Mouse (Mus musculus) heart, embryonic 10.5 days (tissue): ENCODE measurements around the gene Mbd3. TPM values are rescaled to one million over a fixed set of nuclear protein-coding genes. Genes with fewer than 3 reads are reported as not detected.
"Not testable (repeated sequence)": the region's sequence is repeated elsewhere in the genome, so short reads cannot be mapped to it uniquely, and the experiment has no call there.

ENCODE experiments used
- DNase-seq: peaks from one replicate; pipeline ENCODE4 v3.0.0-alpha.2; 2017; ENCODE audit warnings: low spot score
- H3K27ac ChIP-seq: fragments of 300-500 bp; sonication (generic); 2 replicates; pipeline ENCODE4 v1.5.1; 2016; ENCODE audit warnings: mild to moderate bottlenecking
- H3K27me3 ChIP-seq: fragments of 300-500 bp; sonication (generic); 2 replicates; pipeline ENCODE4 v1.6.1; 2016; ENCODE audit warnings: mild to moderate bottlenecking; ENCODE audit not compliant: poor library complexity, insufficient read depth, severe bottlenecking
- H3K36me3 ChIP-seq: fragments of 300-500 bp; sonication (generic); 2 replicates; pipeline ENCODE4 v1.6.1; 2016; ENCODE audit warnings: mild to moderate bottlenecking, moderate library complexity
- H3K4me1 ChIP-seq: fragments of 300-500 bp; sonication (generic); 2 replicates; pipeline ENCODE4 v1.6.1; 2016; ENCODE audit warnings: mild to moderate bottlenecking
- H3K4me3 ChIP-seq: fragments of 300-500 bp; sonication (generic); 2 replicates; pipeline ENCODE4 v1.5.1; 2016; ENCODE audit warnings: mild to moderate bottlenecking, moderate library complexity
- H3K9me3 ChIP-seq: fragments of 300-500 bp; sonication (generic); 2 replicates; pipeline ENCODE4 v1.6.1; 2016; ENCODE audit warnings: mild to moderate bottlenecking, moderate library complexity
- WGBS: fragments of 180-500 bp; shearing (Covaris S2); methylation state at CpG from one replicate; pipeline ENCODE4 v1.1.7; 2016; 5-methylcytosine and 5-hydroxymethylcytosine counted together
- microRNA-seq: library from miRNA; unstranded; fragments of <30 nt; microRNA quantifications from one replicate; pipeline ENCODE4, GENCODE M21; 2017
- polyA plus RNA-seq: library from polyadenylated mRNA; unstranded; fragments of >200 nt; fragmentation: Nextera tagmentation; extraction: Ambion mirVana; gene quantifications from 2 replicates; pipeline ENCODE4 v1.2.1, GENCODE M21; 2016

The Mbd3 gene
- polyA plus RNA-seq, 1 experiment from 2014 or later, result 315 TPM

DNA sequence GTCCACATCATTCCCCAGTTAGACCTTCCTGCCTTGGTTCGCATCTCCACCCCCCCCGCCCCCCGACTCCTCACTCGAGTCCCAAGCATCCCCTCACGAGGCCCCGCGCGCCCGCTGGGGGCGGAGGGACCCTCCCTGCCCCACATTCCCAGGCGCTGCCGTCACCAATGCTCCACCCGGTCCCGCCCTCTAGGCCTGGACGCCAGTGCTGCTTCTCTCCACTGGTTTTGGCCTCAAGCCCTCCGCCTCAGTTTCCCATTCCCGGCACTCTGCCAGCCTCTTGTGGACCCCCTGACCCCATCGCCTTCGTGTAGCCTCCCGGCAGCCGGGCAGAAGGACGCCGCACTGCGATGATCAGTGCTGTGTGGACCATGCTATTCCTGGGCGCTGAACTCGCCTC, 50.4 kb downstream of the Mbd3 start:
- Histone ChIP-seq H3K36me3 (no peaks in the 10 kb centered on the region), H3K27ac (peak overlapping the region; percentile 17), H3K4me1 (peaks cover 49% of the 10 kb centered on the region), H3K4me3 (peak overlapping the region; percentile 55), H3K9me3 (no peaks in the 10 kb centered on the region), H3K27me3 (peaks cover 100% of the 10 kb centered on the region)
- no peak for DNase-seq
- WGBS, result 15% methylated on average over 26 of the region's 26 CpGs

DNA sequence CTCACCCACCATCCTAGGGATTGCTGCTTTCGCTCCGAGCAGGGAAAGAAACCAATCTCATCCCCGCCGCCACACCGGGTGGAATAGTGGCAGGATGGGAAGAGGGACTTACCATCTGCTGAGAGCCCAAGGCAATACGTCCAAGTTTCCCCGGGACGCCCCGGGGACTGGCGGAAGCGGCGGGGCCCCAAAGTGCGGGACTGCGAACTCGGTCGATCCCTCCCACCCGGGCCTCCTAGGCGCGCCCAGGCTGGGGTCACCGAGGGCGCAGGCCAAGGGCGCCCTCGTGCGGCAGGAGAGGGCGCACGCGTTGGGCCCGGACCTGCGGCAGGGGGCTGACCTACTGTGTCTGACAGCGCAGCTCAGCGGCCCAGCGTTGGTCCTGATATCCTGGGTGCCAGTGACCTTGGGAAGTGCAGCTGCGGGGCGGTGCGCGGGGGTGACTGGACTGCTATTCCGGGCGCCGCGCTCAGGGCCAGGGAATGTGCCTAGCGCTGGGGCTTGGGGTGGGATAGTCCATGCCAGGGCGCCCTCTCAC, 51.0 kb downstream of the Mbd3 start, which contains the start of gene Adamtsl5:
TSS of gene Adamtsl5 (minus strand) at position 169 of the 538 bp plus-strand sequence.
- DNase-seq, result peak; percentile 85
- Histone ChIP-seq H3K27ac (peak within 1 kb of the TSS; percentile 17), H3K36me3 (no peaks in the 10 kb centered on the region), H3K4me3 (peak within 1 kb of the TSS; percentile 55), H3K4me1 (peaks cover 56% of the 10 kb centered on the region), H3K9me3 (no peaks in the 10 kb centered on the region), H3K27me3 (peaks cover 100% of the 10 kb centered on the region)
- WGBS, result 1% methylated on average over 42 of the region's 42 CpGs

DNA sequence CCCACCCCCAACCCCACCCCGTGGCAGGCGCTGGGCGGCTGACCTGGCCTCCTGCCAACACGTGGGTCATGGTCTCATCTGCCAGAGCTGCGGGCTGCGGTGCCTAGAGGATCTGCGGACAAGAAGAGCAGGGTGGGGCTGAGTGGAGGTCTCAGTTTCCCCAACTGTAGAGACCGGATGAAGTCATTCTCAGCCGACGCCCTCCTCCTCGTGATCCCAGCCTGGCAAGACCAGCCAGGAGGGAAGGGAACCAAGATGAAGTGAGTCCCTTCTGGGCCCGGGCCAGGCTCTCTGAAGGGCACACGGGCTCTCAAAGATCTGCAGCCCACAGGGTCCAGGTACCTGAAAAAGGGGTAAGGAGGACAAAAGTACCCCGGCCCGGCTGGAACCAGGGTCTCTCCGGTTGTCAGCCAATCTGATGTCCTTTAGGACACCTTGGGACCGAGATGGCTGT, 51.8 kb downstream of the Mbd3 start:
- Histone ChIP-seq H3K4me1 (peaks cover 59% of the 10 kb centered on the region), H3K9me3 (no peaks in the 10 kb centered on the region), H3K27ac (no peak overlapping the region), H3K36me3 (no peaks in the 10 kb centered on the region), H3K27me3 (peaks cover 100% of the 10 kb centered on the region), H3K4me3 (peak overlapping the region; percentile 55)
- no peak for DNase-seq
- WGBS, result 9% methylated on average over 17 of the region's 17 CpGs

DNA sequence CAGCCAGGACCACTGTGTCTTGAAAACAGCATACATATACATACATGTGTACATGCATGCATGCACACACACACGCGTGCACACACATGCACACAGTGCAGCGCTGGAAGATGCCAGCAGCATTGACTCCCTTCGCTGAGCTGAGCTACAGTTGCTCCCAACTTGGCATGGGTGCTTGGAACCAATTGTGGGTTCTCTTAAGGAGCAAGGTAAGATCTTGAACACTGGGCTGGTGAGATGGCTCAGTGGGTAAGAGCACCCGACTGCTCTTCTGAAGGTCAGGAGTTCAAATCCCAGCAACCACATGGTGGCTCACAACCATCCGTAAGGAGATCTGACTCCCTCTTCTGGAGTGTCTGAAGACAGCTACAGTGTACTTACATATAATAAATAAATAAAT, 53.4 kb downstream of the Mbd3 start:
- not testable (repeated sequence) for H3K36me3 ChIP-seq, H3K9me3 ChIP-seq, H3K27ac ChIP-seq, H3K4me3 ChIP-seq, DNase-seq
- Histone ChIP-seq H3K4me1 (peaks cover 71% of the 10 kb centered on the region), H3K27me3 (peaks cover 100% of the 10 kb centered on the region)
- WGBS, result 75% methylated on average over 6 of the region's 6 CpGs

DNA sequence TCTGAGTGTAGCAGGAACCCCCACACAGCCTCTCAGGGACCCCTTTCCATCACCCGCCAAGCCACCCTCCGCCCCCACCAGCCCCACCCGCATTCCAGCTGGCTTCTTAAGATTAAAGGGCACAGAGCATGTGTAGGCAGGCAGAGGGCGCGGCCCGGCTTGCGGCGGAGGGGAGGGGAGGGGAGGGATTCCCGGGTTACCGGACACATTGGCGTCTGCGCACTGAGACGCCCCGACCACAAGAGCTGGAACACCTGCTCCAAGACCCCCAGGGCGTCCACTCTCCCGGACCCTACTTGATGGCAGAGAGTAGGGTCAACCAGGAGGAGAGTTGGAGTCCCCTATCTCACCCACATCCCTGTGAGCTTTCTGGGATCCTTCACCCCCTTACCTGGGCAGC, 54.2 kb downstream of the Mbd3 start:
- no peaks in the 10 kb centered on the region for H3K9me3 ChIP-seq
- H3K4me3 ChIP-seq, result peak overlapping the region; percentile 15; the same call in 1 of the 2 replicates
- WGBS, result 2% methylated on average over 15 of the region's 16 CpGs
- peaks cover 72% of the 10 kb centered on the region for H3K4me1 ChIP-seq
- peaks cover 100% of the 10 kb centered on the region for H3K27me3 ChIP-seq
- H3K27ac ChIP-seq, result 0 out of 2 replicates have a peak overlapping the region, but pooled peaks have one; percentile 13
- no peaks in the 10 kb centered on the region for H3K36me3 ChIP-seq
- no peak for DNase-seq

DNA sequence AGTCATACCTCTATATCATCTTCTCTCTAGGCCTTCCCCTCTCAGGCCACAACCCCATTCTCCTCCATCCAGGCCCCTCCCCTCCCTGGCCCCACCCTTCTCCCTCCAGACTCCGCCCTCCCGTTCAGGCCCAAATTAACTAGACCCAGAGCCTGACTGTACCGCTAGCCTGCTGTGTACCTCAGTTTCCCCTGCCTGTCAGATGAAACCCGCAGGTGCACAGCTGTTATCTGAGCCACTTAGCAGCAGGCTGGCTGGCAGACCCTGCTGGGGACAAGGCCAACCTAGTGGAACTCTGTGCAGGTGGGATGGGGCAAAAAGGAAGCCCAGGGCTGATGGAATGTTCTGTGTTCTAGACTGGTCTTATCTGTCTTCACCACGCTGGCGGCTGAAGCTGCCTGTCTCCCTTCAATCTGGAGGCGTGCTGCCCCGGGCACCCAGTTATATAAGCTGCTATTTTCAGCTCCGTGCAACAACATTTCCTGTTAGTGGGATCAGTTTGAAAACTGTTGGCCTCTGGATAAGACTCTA, 55.2 kb downstream of the Mbd3 start:
- Histone ChIP-seq H3K4me3 (0 out of 2 replicates have a peak overlapping the region, but pooled peaks have one; percentile 15), H3K9me3 (no peaks in the 10 kb centered on the region), H3K36me3 (no peaks in the 10 kb centered on the region), H3K27ac (no peak overlapping the region), H3K4me1 (peaks cover 72% of the 10 kb centered on the region), H3K27me3 (peaks cover 99% of the 10 kb centered on the region)
- DNase-seq, result no peak
- WGBS, result 23% methylated on average over 9 of the region's 9 CpGs

DNA sequence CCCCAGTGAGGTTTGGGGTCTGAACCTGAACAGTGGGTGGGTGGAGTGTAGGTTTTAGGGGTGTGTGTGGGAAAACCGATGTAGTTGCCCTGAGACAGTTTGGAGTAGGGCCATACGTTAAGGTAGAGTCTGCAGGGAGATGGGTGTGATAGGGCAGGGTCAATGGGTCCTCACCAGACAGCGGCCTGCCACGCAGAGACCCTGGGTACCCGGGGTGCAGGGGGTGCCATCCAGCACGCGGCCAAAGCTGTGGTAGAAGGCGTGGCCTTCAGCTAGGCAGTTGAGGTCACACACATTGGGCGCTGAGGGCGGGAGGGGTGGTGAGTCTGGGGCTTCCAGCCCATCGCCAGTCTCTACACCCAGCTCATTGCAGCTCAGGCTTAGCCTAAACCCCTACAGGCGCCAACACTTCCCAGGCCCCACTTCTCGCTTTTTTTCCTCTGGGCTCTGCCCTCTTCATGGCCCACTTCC, 55.9 kb downstream of the Mbd3 start:
- Histone ChIP-seq H3K27me3 (peaks cover 93% of the 10 kb centered on the region), H3K36me3 (no peaks in the 10 kb centered on the region), H3K9me3 (no peaks in the 10 kb centered on the region), H3K27ac (0 out of 2 replicates have a peak overlapping the region, but pooled peaks have one; percentile 18), H3K4me3 (peak overlapping the region; percentile 52), H3K4me1 (peaks cover 65% of the 10 kb centered on the region)
- no peak for DNase-seq
- 26% methylated on average over 13 of the region's 13 CpGs for WGBS

DNA sequence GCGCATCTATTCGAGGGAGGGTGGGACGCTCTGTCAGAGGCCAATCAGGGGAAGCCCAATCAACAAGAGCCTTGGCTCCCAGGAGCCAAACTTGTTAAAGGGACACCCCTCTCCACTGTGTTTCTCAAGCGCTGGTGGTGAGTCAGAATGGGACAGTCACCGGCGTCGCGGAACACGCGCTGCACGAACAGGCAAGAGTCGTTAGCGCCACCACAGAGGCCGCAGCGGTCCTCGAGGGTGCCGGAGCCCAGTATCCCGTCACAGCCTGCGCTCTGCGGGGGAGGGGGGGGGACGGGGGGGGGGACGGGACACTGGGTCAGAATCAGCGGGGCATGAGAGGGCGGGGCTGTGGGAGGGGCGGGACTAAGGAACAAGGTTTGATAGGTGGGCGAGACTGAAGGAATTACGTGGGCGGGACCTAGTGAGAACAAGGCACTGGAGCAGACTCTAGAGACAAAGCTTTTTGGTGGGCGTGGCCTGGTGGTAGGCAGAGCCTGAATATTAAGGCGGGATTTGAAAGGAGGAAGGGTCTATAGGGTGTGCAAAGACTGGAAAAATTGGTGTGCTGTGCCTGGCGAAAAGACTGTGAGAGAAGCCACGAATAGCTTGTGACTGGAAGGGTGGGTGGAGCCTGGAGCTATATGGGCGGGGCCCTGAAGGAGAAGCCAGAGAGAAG, 56.5 kb downstream of the Mbd3 start:
- H3K36me3 ChIP-seq, result no peaks in the 10 kb centered on the region
- WGBS, result under 1% methylated on average over 33 of the region's 33 CpGs
- no peaks in the 10 kb centered on the region for H3K9me3 ChIP-seq
- peak; percentile 89 for DNase-seq
- H3K27me3 ChIP-seq, result peaks cover 93% of the 10 kb centered on the region
- H3K4me1 ChIP-seq, result peaks cover 59% of the 10 kb centered on the region
- H3K27ac ChIP-seq, result 0 out of 2 replicates have a peak overlapping the region, but pooled peaks have one; percentile 18
- peak overlapping the region; percentile 52 for H3K4me3 ChIP-seq

Small RNAs within 50 kb of the gene (microRNA-seq; reads per million reads assigned to microRNA genes)
- gene Gm22721, result not detected

Other genes starting within 250 kb of the Mbd3 start
- 85.7 and 98.0 TPM in 2 replicates for gene Cirbp, start 233.6 kb downstream of the Mbd3 start, polyA plus RNA-seq
- gene 1600002K03Rik, start 226.6 kb downstream of the Mbd3 start, polyA plus RNA-seq, result 11.7 and 13.9 TPM in 2 replicates
- gene Efna2, start 220.1 kb downstream of the Mbd3 start, polyA plus RNA-seq, result 14.9 and 20.6 TPM in 2 replicates
- 56.4 and 76.5 TPM in 2 replicates for gene Mum1, start 173.1 kb downstream of the Mbd3 start, polyA plus RNA-seq
- gene Ndufs7, start 150.4 kb downstream of the Mbd3 start, polyA plus RNA-seq, result 432 and 538 TPM in 2 replicates
- gene Gamt, start 138.5 kb downstream of the Mbd3 start, polyA plus RNA-seq, result 61.2 and 72.0 TPM in 2 replicates
- 40.2 and 58.0 TPM in 2 replicates for gene Dazap1, start 138.1 kb downstream of the Mbd3 start, polyA plus RNA-seq
- 774 and 882 TPM in 2 replicates for gene Rps15, start 107.1 kb downstream of the Mbd3 start, polyA plus RNA-seq
- gene Apc2, start 103.6 kb downstream of the Mbd3 start, polyA plus RNA-seq, result 0.74 and 0.78 TPM in 2 replicates
- gene 2310011J03Rik, start 79.0 kb downstream of the Mbd3 start, polyA plus RNA-seq, result 41.3 and 46.8 TPM in 2 replicates
- gene Pcsk4, start 70.1 kb downstream of the Mbd3 start, polyA plus RNA-seq, result 1.6 and 4.0 TPM in 2 replicates
- gene Reep6, start 69.6 kb downstream of the Mbd3 start, polyA plus RNA-seq, result 7.1 and 18.3 TPM in 2 replicates
- 1.3 and 1.9 TPM in 2 replicates for gene Adamtsl5, start 51.1 kb downstream of the Mbd3 start, polyA plus RNA-seq
- 0.16 TPM in 1 of 2 replicates, not detected in the other for gene Plk5, start 43.1 kb downstream of the Mbd3 start, polyA plus RNA-seq
- 2.1 and 5.0 TPM in 2 replicates for gene Mex3d, start 11.9 kb downstream of the Mbd3 start, polyA plus RNA-seq
- 973 and 1,195 TPM in 2 replicates for gene Uqcr11, start 7.3 kb upstream of the Mbd3 start, polyA plus RNA-seq
- 80.6 and 140 TPM in 2 replicates for gene Tcf3, start 34.1 kb upstream of the Mbd3 start, polyA plus RNA-seq
- gene Onecut3, start 95.3 kb upstream of the Mbd3 start, polyA plus RNA-seq, result 0.44 TPM in 1 of 2 replicates, not detected in the other
- 0.31 and 0.32 TPM in 2 replicates for gene Atp8b3, start 139.6 kb upstream of the Mbd3 start, polyA plus RNA-seq
- gene Rexo1, start 162.0 kb upstream of the Mbd3 start, polyA plus RNA-seq, result 25.1 and 26.9 TPM in 2 replicates
- 7.9 and 8.1 TPM in 2 replicates for gene Klf16, start 177.8 kb upstream of the Mbd3 start, polyA plus RNA-seq
- 94.1 and 120 TPM in 2 replicates for gene Abhd17a, start 190.8 kb upstream of the Mbd3 start, polyA plus RNA-seq
- 97.4 and 97.9 TPM in 2 replicates for gene Scamp4, start 203.3 kb upstream of the Mbd3 start, polyA plus RNA-seq
- gene Adat3, start 203.3 kb upstream of the Mbd3 start, polyA plus RNA-seq, result 5.8 and 9.3 TPM in 2 replicates
- gene Gm49322, start 206.5 kb upstream of the Mbd3 start, polyA plus RNA-seq, result 3.1 and 3.5 TPM in 2 replicates
- gene Csnk1g2, start 223.3 kb upstream of the Mbd3 start, polyA plus RNA-seq, result 110 and 150 TPM in 2 replicates